Mouse (Mus musculus): ENCODE data around the gene Nsmce4a.

- TF ChIP-seq EP300 (IDR thresholded peaks at IDR 0.05) (0 out of 2 replicates have a peak, but pooled peaks have one; percentile 10), CTCF (IDR thresholded peaks at IDR 0.05) (no peak)
Observed at GRCm38 (mm10) chr7:130590081-130590828, 17.3 kb upstream of the Nsmce4a start.
